Mouse (Mus musculus) testis, postnatal 10 days (tissue): ENCODE results near the gene Gm20388.

Source experiments
- DNase-seq: peaks from one replicate; pipeline ENCODE4 v3.0.0; 2021; ENCODE audit warnings: low spot score

Gm20388 gene

GRCm38 (mm10) chr8:120685097-120685496 lies 774.5 kb downstream of the Gm20388 start:
- no peak for DNase-seq

GRCm38 (mm10) chr8:120685591-120685990 lies 775.0 kb downstream of the Gm20388 start:
- DNase-seq, result no peak

GRCm38 (mm10) chr8:120686051-120686450 lies 775.4 kb downstream of the Gm20388 start:
- no peak for DNase-seq

GRCm38 (mm10) chr8:120686576-120686975 lies 775.9 kb downstream of the Gm20388 start:
- no peak for DNase-seq

- no peak for DNase-seq
Measured at GRCm38 (mm10) chr8:120687786-120688185, 777.1 kb downstream of the Gm20388 start.

- DNase-seq, result no peak
Measured at GRCm38 (mm10) chr8:120688511-120688910, 777.9 kb downstream of the Gm20388 start.

GRCm38 (mm10) chr8:120692934-120693333 lies 782.3 kb downstream of the Gm20388 start:
- DNase-seq, result no peak

GRCm38 (mm10) chr8:120693861-120694493 lies 783.3 kb downstream of the Gm20388 start:
- DNase-seq, result peak; percentile 75

- DNase-seq, result no peak
Measured at GRCm38 (mm10) chr8:120696401-120697153, 785.9 kb downstream of the Gm20388 start.

GRCm38 (mm10) chr8:120697154-120697978 lies 786.7 kb downstream of the Gm20388 start:
- peak; percentile 75 for DNase-seq

GRCm38 (mm10) chr8:120697979-120698272 lies 787.3 kb downstream of the Gm20388 start:
- DNase-seq, result peak; percentile 66

GRCm38 (mm10) chr8:120698426-120698825 lies 787.8 kb downstream of the Gm20388 start:
- DNase-seq, result no peak

- DNase-seq, result no peak
Measured at GRCm38 (mm10) chr8:120699079-120699478, 788.4 kb downstream of the Gm20388 start.

- no peak for DNase-seq
Measured at GRCm38 (mm10) chr8:120699565-120699964, 788.9 kb downstream of the Gm20388 start.

- DNase-seq, result no peak
Measured at GRCm38 (mm10) chr8:120700053-120700452, 789.4 kb downstream of the Gm20388 start.

GRCm38 (mm10) chr8:120701758-120702465 lies 791.3 kb downstream of the Gm20388 start:
- peak; percentile 39 for DNase-seq

- no peak for DNase-seq
Measured at GRCm38 (mm10) chr8:120704203-120704602, 793.6 kb downstream of the Gm20388 start.

- no peak for DNase-seq
Measured at GRCm38 (mm10) chr8:120705163-120705562, 794.5 kb downstream of the Gm20388 start.

- no peak for DNase-seq
Measured at GRCm38 (mm10) chr8:120706193-120706592, 795.6 kb downstream of the Gm20388 start.

- DNase-seq, result no peak
Measured at GRCm38 (mm10) chr8:120709176-120709575, 798.5 kb downstream of the Gm20388 start.

- DNase-seq, result no peak
Measured at GRCm38 (mm10) chr8:120715200-120715599, 804.6 kb downstream of the Gm20388 start.

GRCm38 (mm10) chr8:120715996-120716680 lies 805.5 kb downstream of the Gm20388 start:
- no peak for DNase-seq
